Mouse (Mus musculus) embryo, embryonic 11 days (tissue): ENCODE measurements around the gene Cep162.
A peak's percentile ranks its signal among the peaks of the same experiment; 100 is the strongest.

Experiments
- DNase-seq: peaks from one replicate; pipeline ENCODE4 v3.0.0-alpha.2; 2015

The Cep162 gene

GRCm38 (mm10) chr9:87152641-87153325, 102.6 kb downstream of the Cep162 start:
- no peak for DNase-seq

GRCm38 (mm10) chr9:87147927-87148326, 107.4 kb downstream of the Cep162 start:
- no peak for DNase-seq

GRCm38 (mm10) chr9:87146400-87146799, 108.9 kb downstream of the Cep162 start:
- no peak for DNase-seq

- DNase-seq, result no peak
Observed at GRCm38 (mm10) chr9:87145671-87146070, 109.7 kb downstream of the Cep162 start.

- DNase-seq, result peak; percentile 36
Observed at GRCm38 (mm10) chr9:87145180-87145579, 110.2 kb downstream of the Cep162 start.

GRCm38 (mm10) chr9:87144532-87144931, 110.8 kb downstream of the Cep162 start:
- no peak for DNase-seq

- DNase-seq, result peak; percentile 87
Observed at GRCm38 (mm10) chr9:87144106-87144505, 111.2 kb downstream of the Cep162 start, which contains the start of gene Mrap2. Mrap2 (plus strand) TSS chr9:87144306.

- DNase-seq, result no peak
Observed at GRCm38 (mm10) chr9:87143076-87143475, 112.3 kb downstream of the Cep162 start.
